Mouse (Mus musculus) liver, embryonic 15.5 days (tissue): ENCODE measurements at regions not wholly inside any gene's neighbourhood (a gene's known extent, or its start where the extent isn't known, plus 50 kb on each side); places are given as distances from the start of the nearest gene placed in this dataset.

Experiments
- ATAC-seq: fragments of 200-750 bp; cut with Nextera tagmentation; 2 replicates; pipeline ENCODE4 v1.8.0; 2017; ENCODE audit warnings: moderate number of reproducible peaks, mild to moderate bottlenecking, moderate library complexity; ENCODE audit not compliant: insufficient read depth
- H3K27ac ChIP-seq: fragments of 300-500 bp; sonication (generic); replicated peaks from 2 replicates; pipeline ENCODE4 v1.5.1; 2015; ENCODE audit warnings: mild to moderate bottlenecking, inconsistent platforms
- H3K27me3 ChIP-seq: fragments of 300-500 bp; sonication (generic); 2 replicates; pipeline ENCODE4 v1.6.1; 2015; ENCODE audit warnings: mild to moderate bottlenecking, inconsistent platforms
- H3K36me3 ChIP-seq: fragments of 300-500 bp; sonication (generic); replicated peaks from 2 replicates; pipeline ENCODE4 v1.6.1; 2015; ENCODE audit warnings: moderate library complexity, mild to moderate bottlenecking, inconsistent platforms
- H3K4me1 ChIP-seq: fragments of 300-500 bp; sonication (generic); replicated peaks from 2 replicates; pipeline ENCODE4 v1.6.1; 2015; ENCODE audit warnings: inconsistent platforms
- H3K4me2 ChIP-seq: fragments of 300-500 bp; sonication (generic); 2 replicates; pipeline ENCODE4 v1.6.1; 2015; ENCODE audit warnings: moderate library complexity, mild to moderate bottlenecking, inconsistent platforms
- H3K4me3 ChIP-seq: fragments of 300-500 bp; sonication (generic); replicated peaks from 2 replicates; pipeline ENCODE4 v1.5.1; 2015; ENCODE audit warnings: mild to moderate bottlenecking, inconsistent platforms
- H3K9ac ChIP-seq: fragments of 300-500 bp; sonication (generic); 2 replicates; pipeline ENCODE4 v1.6.1; 2015; ENCODE audit warnings: moderate library complexity, mild to moderate bottlenecking, inconsistent platforms
- H3K9me3 ChIP-seq: fragments of 300-500 bp; sonication (generic); replicated peaks from 2 replicates; pipeline ENCODE4 v1.6.1; 2016; ENCODE audit warnings: inconsistent platforms
- WGBS: fragments of 180-500 bp; shearing (Covaris S2); methylation state at CpG from one replicate; pipeline ENCODE4 v1.1.7; 2015; ENCODE audit warnings: mixed read lengths; ENCODE audit not compliant: insufficient replicate concordance; 5-methylcytosine and 5-hydroxymethylcytosine counted together

- no peak overlapping the region for H3K27ac ChIP-seq
- no peak overlapping the region for H3K4me2 ChIP-seq
- H3K36me3 ChIP-seq = no peaks in the 10 kb centered on the region
- H3K27me3 ChIP-seq = no peaks in the 10 kb centered on the region
- ATAC-seq = no peak
- H3K9ac ChIP-seq = no peak overlapping the region
- H3K4me1 ChIP-seq = no peaks in the 10 kb centered on the region
- H3K9me3 ChIP-seq = no peaks in the 10 kb centered on the region
- no peak overlapping the region for H3K4me3 ChIP-seq
- 27% methylated on average over 9 of the region's 9 CpGs for WGBS
Measured at GRCm38 (mm10) chr2:173349510-173349909, 73.2 kb upstream of the Pmepa1 start.

- Histone ChIP-seq H3K36me3 (no peaks in the 10 kb centered on the region), H3K27ac (no peak overlapping the region), H3K4me3 (no peak overlapping the region), H3K9ac (no peak overlapping the region), H3K4me1 (no peaks in the 10 kb centered on the region), H3K9me3 (no peaks in the 10 kb centered on the region), H3K27me3 (no peaks in the 10 kb centered on the region), H3K4me2 (no peak overlapping the region)
- 44% methylated on average over 4 of the region's 4 CpGs for WGBS
- no peak for ATAC-seq
Measured at GRCm38 (mm10) chr2:173349910-173350309, 73.6 kb upstream of the Pmepa1 start.

- Histone ChIP-seq H3K27me3 (no peaks in the 10 kb centered on the region), H3K4me2 (no peak overlapping the region), H3K4me3 (no peak overlapping the region), H3K27ac (no peak overlapping the region), H3K4me1 (no peaks in the 10 kb centered on the region), H3K9ac (no peak overlapping the region), H3K9me3 (no peaks in the 10 kb centered on the region), H3K36me3 (no peaks in the 10 kb centered on the region)
- no peak for ATAC-seq
- WGBS = 54% methylated on average over 3 of the region's 3 CpGs
Measured at GRCm38 (mm10) chr2:173350405-173350804, 74.1 kb upstream of the Pmepa1 start.

GRCm38 (mm10) chr2:173350831-173351230 lies 74.5 kb upstream of the Pmepa1 start:
- WGBS = 44% methylated on average over 3 of the region's 3 CpGs
- Histone ChIP-seq H3K27ac (no peak overlapping the region), H3K4me2 (no peak overlapping the region), H3K9ac (no peak overlapping the region), H3K4me1 (no peaks in the 10 kb centered on the region), H3K27me3 (no peaks in the 10 kb centered on the region), H3K9me3 (no peaks in the 10 kb centered on the region), H3K36me3 (no peaks in the 10 kb centered on the region), H3K4me3 (no peak overlapping the region)
- ATAC-seq = no peak

GRCm38 (mm10) chr2:173351831-173352755 lies 75.8 kb upstream of the Pmepa1 start:
- H3K9ac ChIP-seq = no peak overlapping the region
- H3K4me3 ChIP-seq = no peak overlapping the region
- 0 out of 2 replicates have a peak overlapping the region, but pooled peaks have one; percentile 3 for H3K27ac ChIP-seq
- no peaks in the 10 kb centered on the region for H3K4me1 ChIP-seq
- ATAC-seq = no peak
- H3K9me3 ChIP-seq = no peaks in the 10 kb centered on the region
- H3K4me2 ChIP-seq = no peak overlapping the region
- H3K27me3 ChIP-seq = no peaks in the 10 kb centered on the region
- WGBS = 58% methylated on average over 18 of the region's 18 CpGs
- no peaks in the 10 kb centered on the region for H3K36me3 ChIP-seq

GRCm38 (mm10) chr2:173352756-173353139 lies 76.4 kb upstream of the Pmepa1 start:
- Histone ChIP-seq H3K9me3 (no peaks in the 10 kb centered on the region), H3K27ac (no peak overlapping the region), H3K4me2 (no peak overlapping the region), H3K4me1 (no peaks in the 10 kb centered on the region), H3K9ac (no peak overlapping the region), H3K27me3 (no peaks in the 10 kb centered on the region), H3K36me3 (no peaks in the 10 kb centered on the region), H3K4me3 (no peak overlapping the region)
- ATAC-seq = no peak
- WGBS = 56% methylated on average over 3 of the region's 3 CpGs

GRCm38 (mm10) chr2:173353435-173354241 lies 77.3 kb upstream of the Pmepa1 start:
- no peak for ATAC-seq
- Histone ChIP-seq H3K9me3 (no peaks in the 10 kb centered on the region), H3K27ac (no peak overlapping the region), H3K9ac (no peak overlapping the region), H3K27me3 (no peaks in the 10 kb centered on the region), H3K4me2 (no peak overlapping the region), H3K4me1 (no peaks in the 10 kb centered on the region), H3K36me3 (no peaks in the 10 kb centered on the region), H3K4me3 (no peak overlapping the region)
- WGBS = 70% methylated on average over 16 of the region's 16 CpGs

- no peak for ATAC-seq
- 46% methylated on average over 5 of the region's 5 CpGs for WGBS
- no peaks in the 10 kb centered on the region for H3K36me3 ChIP-seq
- no peak overlapping the region for H3K27ac ChIP-seq
- no peak overlapping the region for H3K9ac ChIP-seq
- H3K4me1 ChIP-seq = no peaks in the 10 kb centered on the region
- no peaks in the 10 kb centered on the region for H3K27me3 ChIP-seq
- H3K9me3 ChIP-seq = no peaks in the 10 kb centered on the region
- no peak overlapping the region for H3K4me3 ChIP-seq
- H3K4me2 ChIP-seq = no peak overlapping the region
Measured at GRCm38 (mm10) chr2:173356786-173357185, 80.5 kb upstream of the Pmepa1 start.

GRCm38 (mm10) chr2:173365441-173366166 lies 89.3 kb upstream of the Pmepa1 start:
- no peaks in the 10 kb centered on the region for H3K4me1 ChIP-seq
- H3K4me3 ChIP-seq = no peak overlapping the region
- H3K9ac ChIP-seq = no peak overlapping the region
- H3K9me3 ChIP-seq = no peaks in the 10 kb centered on the region
- H3K27ac ChIP-seq = no peak overlapping the region
- H3K36me3 ChIP-seq = no peaks in the 10 kb centered on the region
- H3K4me2 ChIP-seq = no peak overlapping the region
- no peak for ATAC-seq
- 22% methylated on average over 24 of the region's 24 CpGs for WGBS
- H3K27me3 ChIP-seq = peaks cover 18% of the 10 kb centered on the region

- no peak for ATAC-seq
Measured at GRCm38 (mm10) chr2:173366734-173367133, 90.4 kb upstream of the Pmepa1 start.

GRCm38 (mm10) chr2:173368899-173369298 lies 92.6 kb upstream of the Pmepa1 start:
- Histone ChIP-seq H3K4me3 (no peak overlapping the region), H3K4me2 (no peak overlapping the region), H3K27me3 (peaks cover 18% of the 10 kb centered on the region), H3K9me3 (0 out of 2 replicates have a peak, but pooled peaks cover 4% of the 10 kb centered on the region), H3K4me1 (no peaks in the 10 kb centered on the region), H3K36me3 (no peaks in the 10 kb centered on the region), H3K27ac (no peak overlapping the region), H3K9ac (no peak overlapping the region)
- ATAC-seq = no peak
- WGBS = 49% methylated on average over 7 of the region's 7 CpGs

More at GRCm38 (mm10) chr2:173366734-173367133, 90.4 kb upstream of the Pmepa1 start:
- whole genome bisulfite sequencing = 50% methylated on average over 11 of the region's 11 CpGs
- Histone ChIP-seq H3K27me3 (peaks cover 18% of the 10 kb centered on the region), H3K9ac (no peak overlapping the region), H3K4me1 (no peaks in the 10 kb centered on the region), H3K27ac (no peak overlapping the region), H3K36me3 (no peaks in the 10 kb centered on the region), H3K4me2 (no peak overlapping the region), H3K9me3 (no peaks in the 10 kb centered on the region), H3K4me3 (no peak overlapping the region)
